Mouse (Mus musculus): ENCODE data around the gene Ptbp1. TPM values are rescaled to one million over a fixed set of nuclear protein-coding genes. Genes with fewer than 3 reads are reported as not detected.

Gene Ptbp1
- polyA plus RNA-seq, 1 experiment from 2014 or later = 59.1 TPM

- H3K9ac ChIP-seq (replicated peaks) = no peak overlapping the region
- no peaks in the 10 kb centered on the region for H3K4me1 ChIP-seq (ENCODE audit: insufficient read depth)
- no peak for DNase-seq
- no peaks in the 10 kb centered on the region for H3K9me3 ChIP-seq (ENCODE audit: low read length)
- no peaks in the 10 kb centered on the region for H3K27me3 ChIP-seq (ENCODE audit: insufficient read depth, low read length)
- TF ChIP-seq EP300 (IDR thresholded peaks at IDR 0.05; ENCODE audit: low read depth) (no peak), CTCF (IDR thresholded peaks at IDR 0.05; ENCODE audit: low read depth) (no peak)
- H3K4me2 ChIP-seq (ENCODE audit: low read depth, low read length) = no peak overlapping the region
- no peak overlapping the region for H3K27ac ChIP-seq (ENCODE audit: low read depth)
- WGBS (ENCODE audit: insufficient replicate concordance) = 40% methylated on average over 7 of the region's 7 CpGs
- no peak for ATAC-seq
- H3K4me3 ChIP-seq (ENCODE audit: low read depth, low read length) = no peak overlapping the region
- no peaks in the 10 kb centered on the region for H3K36me3 ChIP-seq (replicated peaks; ENCODE audit: insufficient read depth, low read length)
Measured at GRCm38 (mm10) chr10:79832026-79832785, 22.0 kb upstream of the Ptbp1 start.

GRCm38 (mm10) chr10:79832786-79833181 lies 21.4 kb upstream of the Ptbp1 start:
- WGBS (ENCODE audit: insufficient replicate concordance) = 54% methylated on average over 9 of the region's 9 CpGs
- H3K4me1 ChIP-seq (ENCODE audit: insufficient read depth) = no peaks in the 10 kb centered on the region
- no peak for ATAC-seq
- no peak overlapping the region for H3K4me2 ChIP-seq (ENCODE audit: low read depth, low read length)
- no peak for TF ChIP-seq EP300 (IDR thresholded peaks at IDR 0.05; ENCODE audit: low read depth)
- no peak for TF ChIP-seq CTCF (IDR thresholded peaks at IDR 0.05; ENCODE audit: low read depth)
- H3K36me3 ChIP-seq (replicated peaks; ENCODE audit: insufficient read depth, low read length) = no peaks in the 10 kb centered on the region
- H3K27me3 ChIP-seq (ENCODE audit: insufficient read depth, low read length) = no peaks in the 10 kb centered on the region
- DNase-seq = no peak
- H3K9me3 ChIP-seq (ENCODE audit: low read length) = no peaks in the 10 kb centered on the region
- no peak overlapping the region for H3K9ac ChIP-seq (replicated peaks)
- H3K27ac ChIP-seq (ENCODE audit: low read depth) = no peak overlapping the region
- H3K4me3 ChIP-seq (ENCODE audit: low read depth, low read length) = no peak overlapping the region

DNA sequence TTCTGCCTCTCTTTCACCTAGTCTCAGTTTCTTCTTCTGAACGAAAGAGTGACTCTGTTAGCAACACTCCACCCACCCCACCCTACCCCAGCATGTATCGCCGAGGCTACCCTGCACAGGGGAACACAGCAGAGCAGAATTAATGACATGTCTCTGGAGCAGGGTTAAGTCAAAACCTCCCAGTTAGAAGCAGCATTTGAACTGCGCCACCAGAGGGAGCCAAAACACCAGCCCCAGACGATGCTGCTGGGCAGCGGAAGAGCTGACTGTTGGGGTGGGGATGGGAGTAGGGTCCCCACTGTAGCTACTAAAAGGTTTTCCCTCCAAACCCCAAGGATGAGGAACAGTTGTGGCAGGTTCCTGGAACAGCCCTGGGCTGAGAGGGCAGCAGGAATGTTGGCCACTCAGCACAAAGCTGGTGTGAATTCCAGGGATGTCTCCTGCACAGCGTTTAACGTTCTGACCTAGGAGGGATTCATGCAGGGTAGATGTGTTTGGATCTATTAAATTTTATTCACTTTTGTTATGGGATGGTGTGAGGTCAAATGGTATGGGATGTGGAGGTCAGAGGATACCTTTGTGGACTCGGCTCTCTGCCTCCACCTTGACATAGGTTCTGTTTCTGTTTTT lies 19.3 kb upstream of the Ptbp1 start:
- no peaks in the 10 kb centered on the region for H3K4me1 ChIP-seq (ENCODE audit: insufficient read depth)
- 24% methylated on average over 9 of the region's 9 CpGs for WGBS (ENCODE audit: insufficient replicate concordance)
- H3K4me2 ChIP-seq (ENCODE audit: low read depth, low read length) = no peak overlapping the region
- H3K27ac ChIP-seq (ENCODE audit: low read depth) = no peak overlapping the region
- ATAC-seq (peak; percentile 38; the same call in 1 of the 2 replicates), DNase-seq (peak; percentile 83)
- H3K4me3 ChIP-seq (ENCODE audit: low read depth, low read length) = no peak overlapping the region
- no peaks in the 10 kb centered on the region for H3K9me3 ChIP-seq (ENCODE audit: low read length)
- no peaks in the 10 kb centered on the region for H3K27me3 ChIP-seq (ENCODE audit: insufficient read depth, low read length)
- TF ChIP-seq CTCF (IDR thresholded peaks at IDR 0.05; ENCODE audit: low read depth) (peak; percentile 96), EP300 (IDR thresholded peaks at IDR 0.05; ENCODE audit: low read depth) (no peak)
- no peaks in the 10 kb centered on the region for H3K36me3 ChIP-seq (replicated peaks; ENCODE audit: insufficient read depth, low read length)
- H3K9ac ChIP-seq (replicated peaks) = no peak overlapping the region

- DNase-seq (no peak), ATAC-seq (no peak)
- Histone ChIP-seq H3K4me3 (ENCODE audit: low read depth, low read length) (no peak overlapping the region), H3K36me3 (replicated peaks; ENCODE audit: insufficient read depth, low read length) (no peaks in the 10 kb centered on the region), H3K9me3 (ENCODE audit: low read length) (no peaks in the 10 kb centered on the region), H3K4me1 (ENCODE audit: insufficient read depth) (peaks cover 3% of the 10 kb centered on the region; the same call in 1 of the 2 replicates), H3K4me2 (ENCODE audit: low read depth, low read length) (no peak overlapping the region), H3K27me3 (ENCODE audit: insufficient read depth, low read length) (no peaks in the 10 kb centered on the region), H3K9ac (replicated peaks) (no peak overlapping the region), H3K27ac (ENCODE audit: low read depth) (no peak overlapping the region)
- 89% methylated on average over 3 of the region's 3 CpGs for WGBS (ENCODE audit: insufficient replicate concordance)
- TF ChIP-seq EP300 (IDR thresholded peaks at IDR 0.05; ENCODE audit: low read depth) (no peak), CTCF (IDR thresholded peaks at IDR 0.05; ENCODE audit: low read depth) (peak; percentile 39)
Measured at GRCm38 (mm10) chr10:79836918-79837317, 17.3 kb upstream of the Ptbp1 start.

DNA sequence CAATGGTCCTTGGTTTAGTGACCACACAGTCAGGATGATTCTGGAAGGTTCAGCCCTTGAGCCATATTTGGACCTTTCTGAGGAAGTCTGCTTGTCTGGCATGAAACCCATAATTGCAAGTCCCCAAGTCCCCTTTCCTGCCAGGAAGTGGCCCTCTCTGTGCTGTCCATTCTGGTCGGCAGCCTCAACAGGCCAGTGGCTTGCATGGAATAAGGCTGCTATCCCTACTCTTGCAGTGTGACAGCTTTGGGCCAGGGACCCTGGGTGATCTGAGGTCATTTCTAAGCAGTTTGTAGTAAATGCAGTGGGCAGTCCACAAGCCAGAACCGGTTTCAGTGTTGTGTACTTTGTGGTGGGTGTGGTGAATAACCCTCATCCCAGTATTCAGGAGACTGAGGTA lies 16.1 kb upstream of the Ptbp1 start:
- H3K27me3 ChIP-seq (ENCODE audit: insufficient read depth, low read length) = no peaks in the 10 kb centered on the region
- TF ChIP-seq EP300 (IDR thresholded peaks at IDR 0.05; ENCODE audit: low read depth) (no peak), CTCF (IDR thresholded peaks at IDR 0.05; ENCODE audit: low read depth) (no peak)
- H3K4me3 ChIP-seq (ENCODE audit: low read depth, low read length) = no peak overlapping the region
- H3K4me1 ChIP-seq (ENCODE audit: insufficient read depth) = peaks cover 3% of the 10 kb centered on the region; the same call in 1 of the 2 replicates
- H3K36me3 ChIP-seq (replicated peaks; ENCODE audit: insufficient read depth, low read length) = no peaks in the 10 kb centered on the region
- ATAC-seq = no peak
- H3K9me3 ChIP-seq (ENCODE audit: low read length) = no peaks in the 10 kb centered on the region
- H3K9ac ChIP-seq (replicated peaks) = no peak overlapping the region
- DNase-seq = no peak
- 26% methylated on average over 2 of the region's 2 CpGs for WGBS (ENCODE audit: insufficient replicate concordance)
- no peak overlapping the region for H3K27ac ChIP-seq (ENCODE audit: low read depth)
- no peak overlapping the region for H3K4me2 ChIP-seq (ENCODE audit: low read depth, low read length)

DNA sequence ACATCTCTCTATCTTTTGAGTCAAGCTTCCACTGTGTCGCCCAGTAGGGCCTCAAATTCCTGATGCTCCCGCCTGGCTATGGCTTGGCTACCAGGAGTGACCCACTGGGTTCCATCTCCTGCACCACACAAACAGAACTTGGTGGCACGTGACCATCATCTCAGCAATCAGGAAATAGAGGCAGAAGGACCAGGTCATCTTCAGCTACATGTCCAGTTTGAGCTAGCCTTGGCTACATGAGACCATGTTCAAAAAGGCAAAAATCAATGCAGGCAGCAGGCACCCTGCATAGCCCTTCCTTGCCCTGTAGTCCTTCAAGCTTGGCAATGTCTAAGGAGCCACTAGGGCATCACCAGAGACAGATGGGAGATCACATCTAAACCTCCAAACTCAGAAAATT lies 14.1 kb upstream of the Ptbp1 start:
- H3K9ac ChIP-seq (replicated peaks) = no peak overlapping the region
- no peaks in the 10 kb centered on the region for H3K9me3 ChIP-seq (ENCODE audit: low read length)
- H3K4me1 ChIP-seq (ENCODE audit: insufficient read depth) = peaks cover 3% of the 10 kb centered on the region; the same call in 1 of the 2 replicates
- no peak for TF ChIP-seq EP300 (IDR thresholded peaks at IDR 0.05; ENCODE audit: low read depth)
- DNase-seq (no peak), ATAC-seq (no peak)
- no peak overlapping the region for H3K27ac ChIP-seq (ENCODE audit: low read depth)
- 78% methylated on average over 3 of the region's 3 CpGs for WGBS (ENCODE audit: insufficient replicate concordance)
- no peak overlapping the region for H3K4me3 ChIP-seq (ENCODE audit: low read depth, low read length)
- H3K36me3 ChIP-seq (replicated peaks; ENCODE audit: insufficient read depth, low read length) = no peaks in the 10 kb centered on the region
- H3K27me3 ChIP-seq (ENCODE audit: insufficient read depth, low read length) = no peaks in the 10 kb centered on the region
- no peak overlapping the region for H3K4me2 ChIP-seq (ENCODE audit: low read depth, low read length)
